Mouse (Mus musculus) liver, embryonic 14.5 days (tissue): ENCODE measurements around the gene Ebna1bp2.

ENCODE experiments used
- CTCF ChIP-seq: IDR thresholded peaks from 2 replicates; pipeline ENCODE4 v1.5.1; 2016; ENCODE audit warnings: antibody characterized with exemption, low read depth, control low read depth
- EP300 ChIP-seq: IDR thresholded peaks from 2 replicates; pipeline ENCODE4 v1.6.1; 2016; ENCODE audit warnings: antibody characterized with exemption, low read depth

DNA sequence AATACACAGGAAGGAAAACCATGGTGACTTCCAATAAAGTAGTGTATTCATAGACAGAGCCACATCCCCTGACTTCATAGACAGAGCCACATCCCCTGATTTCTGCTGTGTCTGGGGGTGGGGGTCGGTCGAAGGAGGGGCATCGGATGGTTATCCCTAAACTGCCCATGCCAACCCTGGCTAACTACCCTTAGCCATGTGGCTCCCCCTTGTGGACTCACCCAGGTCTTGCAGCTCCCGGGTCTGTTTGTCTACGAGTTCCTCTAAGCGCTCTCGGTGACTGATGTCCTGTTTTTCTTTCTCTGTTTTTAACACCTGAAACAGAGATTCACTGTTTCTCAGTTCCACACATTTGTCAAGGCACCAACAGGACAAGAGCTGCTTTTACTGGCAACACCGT lies 38.0 kb upstream of the Ebna1bp2 start:
- TF ChIP-seq CTCF (peak; percentile 56), EP300 (no peak)
